Mouse (Mus musculus): ENCODE results near the gene Gm38431. TPM values are rescaled to one million over a fixed set of nuclear protein-coding genes. Genes with fewer than 3 reads are reported as not detected.

Gene Gm38431
- 0.97 TPM for polyA plus RNA-seq (2014; fragmentation: Illumina TruSeq; extraction: RNeasy Lipid Tissue Mini Kit (QIAGEN cat#74804); ENCODE audit: low read depth, low replicate concordance)

DNA sequence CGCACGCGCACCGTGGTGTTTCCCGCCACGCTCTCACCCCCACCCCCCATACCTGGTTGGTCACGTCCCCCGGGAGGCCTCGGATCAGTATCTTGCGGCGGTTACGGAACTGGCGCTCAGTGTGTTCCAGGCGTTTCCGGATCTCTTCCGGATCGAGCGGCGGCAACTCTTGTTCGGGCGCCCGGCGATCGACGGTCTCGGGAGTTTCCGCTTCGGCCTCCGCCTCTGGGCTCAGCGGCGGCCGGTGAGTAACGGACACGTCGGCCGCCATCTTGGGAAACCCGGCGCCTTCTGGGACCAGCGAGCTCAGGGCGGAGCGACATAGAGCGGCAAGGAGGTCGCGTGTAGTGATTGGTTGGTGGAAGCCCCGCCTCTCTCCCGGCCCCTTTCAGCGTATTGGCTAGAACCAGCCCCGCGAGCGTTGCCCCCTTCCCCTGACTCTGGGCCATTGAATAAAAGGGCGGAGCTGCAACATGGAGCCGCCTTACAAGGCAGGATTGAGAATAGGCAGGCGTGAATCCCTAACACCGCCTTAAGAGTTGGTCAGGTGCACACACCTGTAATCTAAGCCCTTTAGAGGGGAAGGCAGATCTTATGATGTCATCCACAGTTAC, at the start of gene Gm38431, which contains the start of gene Raver1:
Gene Gm38431, minus strand, starts transcription at position 291 of the 614 bp plus-strand sequence.
Gene Raver1, minus strand, starts transcription at position 302 of the 614 bp plus-strand sequence.

DNA sequence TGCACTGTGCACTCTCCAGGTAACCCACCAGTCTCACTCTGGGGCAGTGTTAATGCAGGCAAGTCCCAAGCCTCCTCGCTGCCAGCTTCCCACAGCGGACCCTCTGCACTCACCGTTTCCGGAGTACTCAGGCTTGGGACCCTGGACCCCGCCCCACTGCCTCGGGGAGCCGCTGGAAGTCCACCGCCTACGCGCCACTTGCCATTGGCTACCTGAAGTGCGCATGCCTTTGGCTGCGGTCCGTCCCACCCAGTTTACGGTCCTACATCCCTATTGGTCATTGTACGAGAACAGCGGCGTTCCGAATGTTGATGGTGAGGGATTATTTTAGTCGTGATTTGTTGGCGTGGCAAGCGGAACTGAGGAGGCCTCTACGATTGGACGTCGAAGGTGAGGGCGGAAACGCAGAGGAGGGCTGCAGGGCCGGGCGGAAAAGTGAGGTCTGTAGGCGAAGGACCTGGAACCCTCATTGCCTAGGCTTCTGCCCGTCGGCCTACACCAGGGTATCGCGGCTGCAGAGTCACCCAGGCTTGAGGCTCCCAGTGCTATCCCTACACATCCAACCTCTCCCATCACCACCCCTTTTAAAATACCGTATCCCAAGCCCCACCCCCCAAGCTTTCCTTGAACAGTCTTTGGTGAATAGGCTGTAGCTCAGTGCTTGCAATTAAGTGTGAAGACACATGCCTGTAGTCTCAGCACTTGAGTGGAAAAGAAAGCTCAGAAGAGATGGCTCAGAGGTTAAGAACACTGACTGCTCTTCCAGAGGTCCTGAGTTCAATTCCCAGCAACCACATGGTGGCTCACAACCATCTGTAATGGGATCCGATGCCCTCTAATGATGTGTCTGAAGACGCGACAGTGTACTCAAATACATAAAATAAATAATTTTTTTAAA, 39.5 kb upstream of the Gm38431 start, which contains the start of gene Tyk2:
Gene Tyk2, minus strand, starts transcription at position 185 of the 898 bp plus-strand sequence.

DNA sequence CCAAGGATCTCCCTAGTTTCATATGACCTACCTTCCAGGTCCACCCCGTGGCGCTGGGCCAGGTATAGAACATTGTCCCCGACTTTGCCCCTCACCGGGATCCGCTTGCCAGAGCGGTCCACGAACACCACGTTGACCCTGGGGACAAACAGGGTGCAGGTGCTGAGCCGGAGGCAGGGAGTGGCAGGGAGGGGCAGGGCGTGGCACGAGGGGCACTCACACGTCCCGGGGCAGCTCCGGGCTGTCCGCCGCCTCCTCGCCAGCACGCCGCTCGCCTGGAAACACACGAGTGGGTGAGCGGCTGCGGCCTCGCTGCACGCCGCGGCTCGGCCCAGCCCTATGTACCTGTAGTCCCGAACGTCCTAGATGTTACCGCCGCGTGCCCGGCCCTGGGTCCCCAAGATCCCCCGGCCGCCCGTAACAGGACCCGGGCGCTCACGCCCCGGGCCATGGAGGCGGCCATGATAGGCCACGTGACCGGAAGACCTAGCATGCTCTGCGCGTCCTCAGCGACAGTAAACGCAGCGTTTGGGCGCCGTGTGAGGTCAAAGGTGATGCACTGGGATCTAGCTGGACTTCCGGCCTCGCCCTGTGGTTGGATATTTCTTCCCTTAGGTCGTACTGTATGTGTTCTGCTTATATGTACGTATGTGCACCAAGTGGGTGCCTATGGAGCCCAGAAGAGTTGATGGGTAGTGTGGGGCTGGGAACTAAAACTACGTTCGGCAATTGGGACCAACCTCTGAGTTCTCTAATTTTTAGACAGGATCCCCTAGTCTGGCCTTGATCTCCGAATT, 18.6 kb downstream of the Gm38431 start, which contains the start of the genes Gm49373 and Fdx1l:
Gene Gm49373, minus strand, starts transcription at position 53 of the 797 bp plus-strand sequence.
Gene Fdx1l, minus strand, starts transcription at position 571 of the 797 bp plus-strand sequence.

DNA sequence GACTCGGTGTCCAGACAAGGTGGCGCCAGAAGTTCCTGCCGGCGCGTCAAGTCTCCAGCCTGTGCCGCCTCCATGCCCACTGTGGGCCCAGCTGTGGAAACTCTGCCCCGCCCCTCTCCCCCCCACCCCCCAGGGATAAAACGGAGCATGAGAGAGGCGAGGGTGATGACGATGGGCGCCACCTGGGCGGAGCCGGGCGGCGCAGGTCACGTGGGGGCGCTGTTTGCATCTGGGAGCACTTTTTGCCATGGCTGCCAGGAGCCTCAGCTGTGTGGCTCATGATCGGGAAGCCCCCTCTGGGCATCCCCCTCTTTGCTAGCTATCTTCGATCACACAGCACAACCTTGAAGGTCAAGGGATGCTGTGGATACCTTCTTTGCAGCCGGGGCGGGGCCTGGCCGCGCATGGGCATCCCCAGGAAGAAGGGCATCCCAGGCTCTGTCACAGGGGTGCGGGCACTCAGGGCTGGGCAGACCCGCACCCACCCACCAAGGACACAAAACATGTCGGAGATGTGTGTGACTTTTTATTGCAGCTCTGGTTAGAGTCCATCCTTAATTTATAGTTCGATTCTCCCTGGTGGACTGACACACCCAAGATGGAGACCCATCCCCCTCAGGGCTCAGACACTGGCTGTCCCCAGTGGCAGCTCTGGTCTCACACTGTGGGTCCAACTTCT, 24.7 kb downstream of the Gm38431 start, which contains the start of gene Zglp1:
Gene Zglp1, minus strand, starts transcription at position 88 of the 679 bp plus-strand sequence.

DNA sequence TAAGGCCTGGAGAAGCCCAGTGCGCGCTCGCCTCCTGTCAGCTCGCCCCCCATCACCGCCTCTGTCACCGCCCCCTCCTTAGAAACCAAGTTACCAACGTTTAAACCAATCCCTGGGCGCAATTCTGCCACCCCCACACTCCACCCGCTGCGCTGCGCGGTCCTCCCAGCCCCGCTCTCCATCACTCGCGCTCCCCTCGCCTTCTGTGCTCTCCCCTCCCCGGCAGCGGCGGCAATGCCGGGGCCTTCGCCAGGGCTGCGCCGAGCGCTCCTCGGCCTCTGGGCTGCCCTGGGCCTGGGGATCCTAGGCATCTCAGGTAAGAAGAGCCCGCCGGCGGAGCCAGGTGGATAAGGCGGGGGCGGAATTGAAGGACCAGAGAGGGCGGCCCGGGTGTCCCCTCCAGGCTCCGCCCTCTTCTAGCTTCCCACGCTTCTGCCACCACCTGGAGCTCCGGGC, 59.9 kb downstream of the Gm38431 start, which contains the start of gene Icam5:
Gene Icam5, plus strand, starts transcription at position 178 of the 456 bp plus-strand sequence.

DNA sequence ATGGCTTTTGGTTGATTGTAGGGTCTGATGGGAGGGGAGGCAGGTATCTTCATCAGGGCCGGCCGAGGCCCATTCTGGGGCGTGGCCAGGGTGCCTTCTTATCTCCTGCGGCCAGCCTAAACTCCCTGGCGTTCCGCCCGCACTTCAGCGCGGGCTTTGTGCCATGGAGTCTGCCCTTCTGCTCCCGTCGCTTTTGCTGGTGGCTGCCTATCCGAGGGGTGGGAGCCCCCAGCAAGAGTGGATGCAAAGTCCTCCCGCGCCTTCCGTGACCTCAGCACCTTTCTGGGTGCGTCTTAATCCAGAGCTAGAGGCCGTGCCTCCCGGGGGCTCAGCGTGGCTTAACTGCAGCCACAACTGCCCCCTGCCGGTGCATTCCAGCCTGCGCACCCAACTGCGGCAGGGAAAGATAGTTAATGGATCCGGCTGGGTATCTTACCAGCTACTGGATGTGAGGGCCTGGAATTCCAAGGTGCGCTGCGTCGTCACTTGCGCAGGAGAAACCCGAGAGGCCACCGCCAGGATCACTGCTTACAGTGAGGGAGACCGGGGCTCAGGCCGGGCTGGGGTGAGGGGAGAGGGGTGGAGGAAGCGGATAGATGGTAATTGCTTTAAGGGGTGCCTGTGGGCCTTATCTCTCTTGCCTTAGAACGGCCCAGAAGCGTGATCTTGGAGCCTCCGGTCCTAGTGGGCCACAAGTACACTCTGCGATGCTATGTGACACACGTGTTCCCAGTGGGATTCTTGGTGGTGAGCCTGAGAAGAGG, 62.3 kb downstream of the Gm38431 start, which contains the start of gene Icam4:
Gene Icam4, plus strand, starts transcription at position 83 of the 764 bp plus-strand sequence.

Other genes starting within 250 kb of the Gm38431 start
- gene A230050P20Rik, start 223.4 kb downstream of the Gm38431 start, polyA plus RNA-seq (2014; fragmentation: Illumina TruSeq; extraction: RNeasy Lipid Tissue Mini Kit (QIAGEN cat#74804); ENCODE audit: low read depth, low replicate concordance) = 11.0 TPM
- 3.9 TPM for gene Angptl6, start 212.3 kb downstream of the Gm38431 start, polyA plus RNA-seq (2014; fragmentation: Illumina TruSeq; extraction: RNeasy Lipid Tissue Mini Kit (QIAGEN cat#74804); ENCODE audit: low read depth, low replicate concordance)
- 11.1 TPM for gene Ppan, start 203.8 kb downstream of the Gm38431 start, polyA plus RNA-seq (2014; fragmentation: Illumina TruSeq; extraction: RNeasy Lipid Tissue Mini Kit (QIAGEN cat#74804); ENCODE audit: low read depth, low replicate concordance)
- gene Eif3g, start 193.4 kb downstream of the Gm38431 start, polyA plus RNA-seq (2014; fragmentation: Illumina TruSeq; extraction: RNeasy Lipid Tissue Mini Kit (QIAGEN cat#74804); ENCODE audit: low read depth, low replicate concordance) = 113 TPM
- 9.2 TPM for gene Dnmt1, start 132.1 kb downstream of the Gm38431 start, polyA plus RNA-seq (2014; fragmentation: Illumina TruSeq; extraction: RNeasy Lipid Tissue Mini Kit (QIAGEN cat#74804); ENCODE audit: low read depth, low replicate concordance)
- 2.7 TPM for gene S1pr2, start 115.2 kb downstream of the Gm38431 start, polyA plus RNA-seq (2014; fragmentation: Illumina TruSeq; extraction: RNeasy Lipid Tissue Mini Kit (QIAGEN cat#74804); ENCODE audit: low read depth, low replicate concordance)
- gene Mrpl4, start 89.3 kb downstream of the Gm38431 start, polyA plus RNA-seq (2014; fragmentation: Illumina TruSeq; extraction: RNeasy Lipid Tissue Mini Kit (QIAGEN cat#74804); ENCODE audit: low read depth, low replicate concordance) = 123 TPM
- 12.4 TPM for gene Icam1, start 76.0 kb downstream of the Gm38431 start, polyA plus RNA-seq (2014; fragmentation: Illumina TruSeq; extraction: RNeasy Lipid Tissue Mini Kit (QIAGEN cat#74804); ENCODE audit: low read depth, low replicate concordance)
- gene Icam4, start 62.6 kb downstream of the Gm38431 start, polyA plus RNA-seq (2014; fragmentation: Illumina TruSeq; extraction: RNeasy Lipid Tissue Mini Kit (QIAGEN cat#74804); ENCODE audit: low read depth, low replicate concordance) = 1.3 TPM
- gene Icam5, start 59.9 kb downstream of the Gm38431 start, polyA plus RNA-seq (2014; fragmentation: Illumina TruSeq; extraction: RNeasy Lipid Tissue Mini Kit (QIAGEN cat#74804); ENCODE audit: low read depth, low replicate concordance) = not detected
- gene Zglp1, start 24.9 kb downstream of the Gm38431 start, polyA plus RNA-seq (2014; fragmentation: Illumina TruSeq; extraction: RNeasy Lipid Tissue Mini Kit (QIAGEN cat#74804); ENCODE audit: low read depth, low replicate concordance) = not detected
- 0.42 TPM for gene Gm49373, start 18.9 kb downstream of the Gm38431 start, polyA plus RNA-seq (2014; fragmentation: Illumina TruSeq; extraction: RNeasy Lipid Tissue Mini Kit (QIAGEN cat#74804); ENCODE audit: low read depth, low replicate concordance)
- gene Fdx1l, start 18.4 kb downstream of the Gm38431 start, polyA plus RNA-seq (2014; fragmentation: Illumina TruSeq; extraction: RNeasy Lipid Tissue Mini Kit (QIAGEN cat#74804); ENCODE audit: low read depth, low replicate concordance) = 47.3 TPM
- gene Raver1, start within 50 bp of the Gm38431 start, polyA plus RNA-seq (2014; fragmentation: Illumina TruSeq; extraction: RNeasy Lipid Tissue Mini Kit (QIAGEN cat#74804); ENCODE audit: low read depth, low replicate concordance) = 23.3 TPM
- 11.4 TPM for gene Tyk2, start 39.2 kb upstream of the Gm38431 start, polyA plus RNA-seq (2014; fragmentation: Illumina TruSeq; extraction: RNeasy Lipid Tissue Mini Kit (QIAGEN cat#74804); ENCODE audit: low read depth, low replicate concordance)
- gene Cdc37, start 58.0 kb upstream of the Gm38431 start, polyA plus RNA-seq (2014; fragmentation: Illumina TruSeq; extraction: RNeasy Lipid Tissue Mini Kit (QIAGEN cat#74804); ENCODE audit: low read depth, low replicate concordance) = 166 TPM
- 46.1 TPM for gene Pde4a, start 73.7 kb upstream of the Gm38431 start, polyA plus RNA-seq (2014; fragmentation: Illumina TruSeq; extraction: RNeasy Lipid Tissue Mini Kit (QIAGEN cat#74804); ENCODE audit: low read depth, low replicate concordance)
- 35.8 TPM for gene Keap1, start 147.4 kb upstream of the Gm38431 start, polyA plus RNA-seq (2014; fragmentation: Illumina TruSeq; extraction: RNeasy Lipid Tissue Mini Kit (QIAGEN cat#74804); ENCODE audit: low read depth, low replicate concordance)
- gene S1pr5, start 156.4 kb upstream of the Gm38431 start, polyA plus RNA-seq (2014; fragmentation: Illumina TruSeq; extraction: RNeasy Lipid Tissue Mini Kit (QIAGEN cat#74804); ENCODE audit: low read depth, low replicate concordance) = 0.97 TPM
- gene Atg4d, start 173.3 kb upstream of the Gm38431 start, polyA plus RNA-seq (2014; fragmentation: Illumina TruSeq; extraction: RNeasy Lipid Tissue Mini Kit (QIAGEN cat#74804); ENCODE audit: low read depth, low replicate concordance) = 51.7 TPM
- 22.2 TPM for gene Kri1, start 196.0 kb upstream of the Gm38431 start, polyA plus RNA-seq (2014; fragmentation: Illumina TruSeq; extraction: RNeasy Lipid Tissue Mini Kit (QIAGEN cat#74804); ENCODE audit: low read depth, low replicate concordance)
- 21.9 TPM for gene Cdkn2d, start 199.4 kb upstream of the Gm38431 start, polyA plus RNA-seq (2014; fragmentation: Illumina TruSeq; extraction: RNeasy Lipid Tissue Mini Kit (QIAGEN cat#74804); ENCODE audit: low read depth, low replicate concordance)
- gene Ap1m2, start 220.3 kb upstream of the Gm38431 start, polyA plus RNA-seq (2014; fragmentation: Illumina TruSeq; extraction: RNeasy Lipid Tissue Mini Kit (QIAGEN cat#74804); ENCODE audit: low read depth, low replicate concordance) = not detected
- gene Slc44a2, start 228.7 kb upstream of the Gm38431 start, polyA plus RNA-seq (2014; fragmentation: Illumina TruSeq; extraction: RNeasy Lipid Tissue Mini Kit (QIAGEN cat#74804); ENCODE audit: low read depth, low replicate concordance) = 78.8 TPM